In genomic region chr19:45717493-45718220, GRCm38 (mm10) we compare ENCODE assay signal across 8 mouse cellular contexts. TPM values are rescaled to one million over a fixed set of nuclear protein-coding genes. Genes with fewer than 3 reads are reported as not detected.
DNase-seq lines count a peak whose midpoint lies in the region; ATAC-seq and TF ChIP-seq lines count a peak whose summit lies in the region.

No protein-coding gene starts in this region.

- peaks cover 12% of the 10 kb centered on the region for H3K27me3 ChIP-seq in C2C12 (ENCODE audit: control insufficient read depth, insufficient read depth, insufficient read length)
- H3K27me3 ChIP-seq in forebrain, embryonic 11.5 days (ENCODE audit: control insufficient read depth, insufficient read depth, low read length), result peaks cover 21% of the 10 kb centered on the region
- H3K27me3 ChIP-seq in hindbrain, embryonic 12.5 days, result peaks cover 85% of the 10 kb centered on the region
- H3K27me3 ChIP-seq in midbrain, embryonic 15.5 days (replicated peaks), result peaks cover 27% of the 10 kb centered on the region

- peaks cover 7% of the 10 kb centered on the region; the same call in 1 of the 2 replicates for H3K4me1 ChIP-seq in forebrain, embryonic 11.5 days (replicated peaks; ENCODE audit: control insufficient read depth, insufficient read depth, low read length)
- H3K4me1 ChIP-seq in hindbrain, embryonic 12.5 days, result peaks cover 25% of the 10 kb centered on the region
- peaks cover 23% of the 10 kb centered on the region for H3K4me1 ChIP-seq in midbrain, embryonic 15.5 days

- peak; percentile 74; the same call in 1 of the 2 replicates for ATAC-seq in forebrain, embryonic 11.5 days (replicated peaks; ENCODE audit: low FRiP score)
- peak; percentile 85 for ATAC-seq in hindbrain, embryonic 12.5 days (ENCODE audit: low FRiP score)
- peak; percentile 94 for ATAC-seq in midbrain, embryonic 15.5 days (replicated peaks)

- H3K9ac ChIP-seq in forebrain, embryonic 11.5 days (ENCODE audit: low read length), result peak overlapping the region; percentile 35; the same call in 1 of the 2 replicates
- peak overlapping the region; percentile 15 for H3K9ac ChIP-seq in hindbrain, embryonic 12.5 days
- H3K9ac ChIP-seq in midbrain, embryonic 15.5 days, result peak overlapping the region; percentile 42

- no peak overlapping the region for H3K4me3 ChIP-seq in C2C12 (ENCODE audit: insufficient read depth, poor library complexity, severe bottlenecking)
- H3K4me3 ChIP-seq in forebrain, embryonic 11.5 days (ENCODE audit: low read depth, low read length), result no peak overlapping the region
- peak overlapping the region; percentile 13; the same call in 1 of the 2 replicates for H3K4me3 ChIP-seq in hindbrain, embryonic 12.5 days
- H3K4me3 ChIP-seq in midbrain, embryonic 15.5 days, result peak overlapping the region; percentile 31

- WGBS in forebrain, embryonic 11.5 days, result 3% methylated on average over 16 of the region's 16 CpGs
- WGBS in hindbrain, embryonic 12.5 days, result 2% methylated on average over 16 of the region's 16 CpGs
- under 1% methylated on average over 16 of the region's 16 CpGs for WGBS in midbrain, embryonic 15.5 days

- intact Hi-C loops in left cerebral cortex, postnatal 14 days (cut with DNase I), result no loop called here

- peak; percentile 29; the same call in 1 of the 2 replicates for TF ChIP-seq POLR2A in brain, embryonic 14.5 days (IDR thresholded peaks at IDR 0.05; ENCODE audit: borderline replicate concordance, extremely low read depth, insufficient read depth, insufficient read length, poor library complexity, severe bottlenecking)

- H3ac ChIP-seq in C2C12 (ENCODE audit: control insufficient read depth, insufficient read length, low read depth), result no peak overlapping the region

- TF ChIP-seq CTCF in C2C12 (IDR thresholded peaks at IDR 0.05; ENCODE audit: control insufficient read depth, insufficient read depth, insufficient read length), result peak; percentile 9
- peak; percentile 58 for TF ChIP-seq CTCF in brain, embryonic 14.5 days (IDR thresholded peaks at IDR 0.05; ENCODE audit: borderline replicate concordance, extremely low read depth, insufficient read depth, insufficient read length)

- H3K4me2 ChIP-seq in forebrain, embryonic 11.5 days (ENCODE audit: low read depth, low read length, severe bottlenecking), result peak overlapping the region; percentile 31
- H3K4me2 ChIP-seq in hindbrain, embryonic 12.5 days (replicated peaks), result peak overlapping the region; percentile 46
- peak overlapping the region; percentile 53 for H3K4me2 ChIP-seq in midbrain, embryonic 15.5 days

- H3K36me3 ChIP-seq in C2C12 (ENCODE audit: control insufficient read depth, insufficient read depth), result no peaks in the 10 kb centered on the region
- no peaks in the 10 kb centered on the region for H3K36me3 ChIP-seq in forebrain, embryonic 11.5 days (ENCODE audit: control insufficient read depth, insufficient read depth, low read length)
- no peaks in the 10 kb centered on the region for H3K36me3 ChIP-seq in hindbrain, embryonic 12.5 days
- H3K36me3 ChIP-seq in midbrain, embryonic 15.5 days (replicated peaks), result no peaks in the 10 kb centered on the region

- no peaks in the 10 kb centered on the region for H3K79me3 ChIP-seq in C2C12 (ENCODE audit: low read depth)

- no peak overlapping the region for H3K27ac ChIP-seq in forebrain, embryonic 11.5 days (ENCODE audit: low read depth, low read length)
- H3K27ac ChIP-seq in hindbrain, embryonic 12.5 days, result peak overlapping the region; percentile 83
- H3K27ac ChIP-seq in midbrain, embryonic 15.5 days, result peak overlapping the region; percentile 83

- no peaks in the 10 kb centered on the region for H3K9me3 ChIP-seq in forebrain, embryonic 11.5 days (ENCODE audit: control insufficient read depth, low read length)
- H3K9me3 ChIP-seq in hindbrain, embryonic 12.5 days (replicated peaks), result no peaks in the 10 kb centered on the region
- no peaks in the 10 kb centered on the region for H3K9me3 ChIP-seq in midbrain, embryonic 15.5 days

- H3K79me2 ChIP-seq in C2C12 (ENCODE audit: control insufficient read depth, insufficient read depth), result no peaks in the 10 kb centered on the region

- DNase-seq in brain, embryonic 14.5 days (ENCODE audit: low read depth), result peak; percentile 87
- peak; percentile 79 for DNase-seq in forebrain, embryonic 11.5 days (ENCODE audit: low spot score)
- peak; percentile 54 to 60 for DNase-seq in left cerebral cortex, postnatal 14 days (ENCODE audit: low spot score in 2 of 2)
- no peak for DNase-seq in yolk sac, embryonic 10.5 days (ENCODE audit: low spot score)
- no peak for DNase-seq in urinary bladder, postnatal 36 days (ENCODE audit: low spot score in 2 of 2)

TF ChIP-seq in C2C12, 6 proteins besides CTCF, POLR2A, EP300 and RAD21:
- TF ChIP-seq CEBPB (IDR thresholded peaks at IDR 0.05; ENCODE audit: low read depth) (no peak), USF1 (IDR thresholded peaks at IDR 0.05; ENCODE audit: low read depth) (no peak), MAX (IDR thresholded peaks at IDR 0.05) (no peak), MYOD1 (IDR thresholded peaks at IDR 0.05; ENCODE audit: control insufficient read depth, insufficient read length, low read depth) (no peak), MYOG (IDR thresholded peaks at IDR 0.05; ENCODE audit: control insufficient read depth, extremely low read depth, insufficient read length) (no peak), FOSL1 (IDR thresholded peaks at IDR 0.05; ENCODE audit: insufficient read depth, low read length, poor library complexity, severe bottlenecking) (no peak)

RNA-seq across cellular contexts. Expression of gene Fgf8, which starts 25.1 kb away (rescaled TPM):
- polyA plus RNA-seq in C2C12 (2012; fragmentation: generic; extraction: Trizol), result not detected
- polyA plus RNA-seq in brain, embryonic 14.5 days (2012; rRNA removed), result 1.8 and 2.0 TPM in 2 replicates
- polyA plus RNA-seq in forebrain, embryonic 11.5 days (2014; fragmentation: Nextera tagmentation; extraction: Ambion mirVana), result 18.3 and 22.2 TPM in 2 replicates
- polyA plus RNA-seq in hindbrain, embryonic 12.5 days (2016; fragmentation: Nextera tagmentation; extraction: Ambion mirVana), result 2.9 and 3.1 TPM in 2 replicates
- not detected for total RNA-seq in left cerebral cortex, postnatal 14 days (2021)
- 0.91 and 1.2 TPM in 2 replicates for polyA plus RNA-seq in midbrain, embryonic 15.5 days (2015; fragmentation: Nextera tagmentation; extraction: Ambion mirVana)

RNA-seq across cellular contexts. Expression of gene Npm3, which starts 31.7 kb away (rescaled TPM):
- polyA plus RNA-seq in C2C12 (2012; fragmentation: generic; extraction: Trizol), result 175 TPM
- polyA plus RNA-seq in brain, embryonic 14.5 days (2012; rRNA removed), result 50.0 and 70.1 TPM in 2 replicates
- polyA plus RNA-seq in forebrain, embryonic 11.5 days (2014; fragmentation: Nextera tagmentation; extraction: Ambion mirVana), result 13.1 and 18.2 TPM in 2 replicates
- 6.7 and 7.6 TPM in 2 replicates for polyA plus RNA-seq in hindbrain, embryonic 12.5 days (2016; fragmentation: Nextera tagmentation; extraction: Ambion mirVana)
- 1 to 10 TPM; 6.8 to 7.6 TPM for total RNA-seq in left cerebral cortex, postnatal 14 days (2021)
- 6.3 and 6.9 TPM in 2 replicates for polyA plus RNA-seq in midbrain, embryonic 15.5 days (2015; fragmentation: Nextera tagmentation; extraction: Ambion mirVana)

RNA-seq across cellular contexts. Expression of gene Fbxw4, which starts 57.5 kb away (rescaled TPM):
- 19.3 TPM for polyA plus RNA-seq in C2C12 (2012; fragmentation: generic; extraction: Trizol)
- 47.7 and 69.5 TPM in 2 replicates for polyA plus RNA-seq in brain, embryonic 14.5 days (2012; rRNA removed)
- 5.0 and 7.3 TPM in 2 replicates for polyA plus RNA-seq in forebrain, embryonic 11.5 days (2014; fragmentation: Nextera tagmentation; extraction: Ambion mirVana)
- polyA plus RNA-seq in hindbrain, embryonic 12.5 days (2016; fragmentation: Nextera tagmentation; extraction: Ambion mirVana), result 3.3 and 5.0 TPM in 2 replicates
- total RNA-seq in left cerebral cortex, postnatal 14 days (2021), result 10 to 100 TPM; 32.3 to 34.8 TPM
- polyA plus RNA-seq in midbrain, embryonic 15.5 days (2015; fragmentation: Nextera tagmentation; extraction: Ambion mirVana), result 6.1 and 7.8 TPM in 2 replicates

Comparison
In these comparisons a context has a peak if more than half of its experiments do, and no peak if none do; other contexts are left out.
1. H3K4me3 ChIP-seq: peak in hindbrain, embryonic 12.5 days (single experiment) and midbrain, embryonic 15.5 days (single experiment); none in C2C12 (single experiment) and forebrain, embryonic 11.5 days (single experiment).
2. DNase-seq: peak in brain, embryonic 14.5 days (single experiment), forebrain, embryonic 11.5 days (single experiment) and left cerebral cortex, postnatal 14 days (2 of 2); none in yolk sac, embryonic 10.5 days (single experiment) and urinary bladder, postnatal 36 days (0 of 2).
3. Peak in every context shown above with its lines, with median percentiles within 50 percentile points of each other: ATAC-seq, H3K4me2 ChIP-seq and H3K9ac ChIP-seq.